Mouse (Mus musculus) ES-E14 (cell line): Measurements from ENCODE around the gene Txndc17. TPM values are rescaled to one million over a fixed set of nuclear protein-coding genes. Genes with fewer than 3 reads are reported as not detected.

ENCODE experiments used
- DNase-seq: peaks from one replicate; pipeline ENCODE4 v3.0.0-alpha.2; 2013; ENCODE audit warnings: low read depth, low spot score
- H3K27ac ChIP-seq: 2 replicates; pipeline ENCODE4 v1.5.1; 2012; ENCODE audit warnings: low read depth, mild to moderate bottlenecking, low read length, moderate library complexity, mixed read lengths; ENCODE audit not compliant: poor library complexity, insufficient read depth, severe bottlenecking
- H3K36me3 ChIP-seq: 2 replicates; pipeline ENCODE4 v1.6.1; 2012; ENCODE audit warnings: mild to moderate bottlenecking, low read length, moderate library complexity, mixed read lengths; ENCODE audit not compliant: control insufficient read depth, poor library complexity, insufficient read depth, severe bottlenecking
- H3K4me1 ChIP-seq, 2 experiments: fragments of 150-350 bp in 1 of 2; sonication (generic) in 1 of 2; 2 replicates each; pipeline ENCODE4 v1.6.1; 2012; ENCODE audit warnings: low read length in 2 of 2, mild to moderate bottlenecking in 1 of 2, mixed read lengths in 1 of 2; ENCODE audit not compliant: control insufficient read depth in 2 of 2, insufficient read depth in 2 of 2, poor library complexity in 1 of 2
- H3K4me3 ChIP-seq, 2 experiments: fragments of 150-350 bp in 1 of 2; sonication (generic) in 1 of 2; 2 replicates each; pipeline ENCODE4 v1.5.1; 2012; ENCODE audit warnings: low read length in 2 of 2, low read depth in 1 of 2, mild to moderate bottlenecking in 1 of 2, mixed read lengths in 1 of 2; ENCODE audit not compliant: insufficient read depth in 1 of 2, poor library complexity in 1 of 2, severe bottlenecking in 1 of 2
- H3K9ac ChIP-seq: 2 replicates; pipeline ENCODE4 v1.6.1; 2012; ENCODE audit warnings: low read depth, mild to moderate bottlenecking, low read length, mixed read lengths; ENCODE audit not compliant: poor library complexity, insufficient read depth, severe bottlenecking
- H3K9me3 ChIP-seq: fragments of 150-350 bp; sonication (generic); 2 replicates; pipeline ENCODE4 v1.6.1; 2012; ENCODE audit warnings: low read depth, mild to moderate bottlenecking, low read length; ENCODE audit not compliant: control insufficient read depth, insufficient read depth
- CHD2 ChIP-seq: IDR thresholded peaks from 2 replicates; pipeline ENCODE4 v1.6.1; 2014; ENCODE audit warnings: mild to moderate bottlenecking, low read depth, low read length, inconsistent platforms
- HCFC1 ChIP-seq: IDR thresholded peaks from 2 replicates; pipeline ENCODE4 v1.6.1; 2012; ENCODE audit warnings: low read length, inconsistent platforms, borderline replicate concordance; ENCODE audit not compliant: insufficient read depth
- MAFK ChIP-seq: IDR thresholded peaks from 2 replicates; pipeline ENCODE4 v1.6.1; 2014; ENCODE audit warnings: mild to moderate bottlenecking, low read depth, low read length, inconsistent platforms; ENCODE audit not compliant: insufficient read depth
- ZC3H11A ChIP-seq: IDR thresholded peaks from 2 replicates; pipeline ENCODE4 v1.6.1; 2012; ENCODE audit warnings: low read depth, mild to moderate bottlenecking, inconsistent platforms, low read length, borderline replicate concordance
- ZNF384 ChIP-seq: IDR thresholded peaks from 2 replicates; pipeline ENCODE4 v1.6.1; 2012; ENCODE audit warnings: low read depth, low read length, inconsistent platforms
- in situ Hi-C, 2 experiments: fragments of 600-800 bp; cut with MboI; formaldehyde crosslinking; loops; one replicate each; pipeline ENCODE4 v1.15.1; 2025; ENCODE audit warnings: low sequenced_read_pairs in 2 of 2, inconsistent platforms in 1 of 2; ENCODE audit not compliant: unreplicated experiment in 2 of 2
- total RNA-seq: library from RNA; depleted of rRNA; stranded (reverse); fragments of 300-350 nt; gene quantifications from 2 replicates; pipeline ENCODE4 v1.2.3, GENCODE M21; 2012

Txndc17 gene
- total RNA-seq, 1 experiment = 126 TPM

DNA sequence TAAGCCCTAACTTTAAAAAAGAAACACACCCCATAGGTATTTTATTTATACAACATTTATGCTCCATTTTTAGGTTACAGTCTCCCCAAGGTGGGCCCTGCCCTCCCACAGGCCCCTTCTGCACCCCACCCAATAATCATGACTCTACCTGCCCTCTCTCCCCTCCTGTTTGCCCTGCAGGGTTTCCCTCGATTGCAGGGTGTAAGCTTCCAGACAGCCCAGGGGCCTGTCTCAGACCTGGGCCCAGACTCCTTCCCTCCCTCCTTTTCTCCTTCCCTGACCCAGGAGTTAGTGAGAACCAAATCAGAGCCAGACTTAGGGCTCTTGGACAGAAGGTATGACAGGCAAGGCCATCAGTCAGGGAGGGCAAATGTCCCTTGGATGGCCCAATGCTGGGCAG, 25.6 kb downstream of the Txndc17 start:
- in situ Hi-C loops = no loop called here
- DNase-seq = no peak
- Histone ChIP-seq H3K9me3 (no peaks in the 10 kb centered on the region), H3K4me1 (peaks cover 0 to 2% of the 10 kb centered on the region in 2 experiments; a peak in 1 of 4 replicates), H3K9ac (no peak overlapping the region), H3K27ac (no peak overlapping the region), H3K36me3 (no peaks in the 10 kb centered on the region), H3K4me3 (no peak overlapping the region)
- TF ChIP-seq ZC3H11A (no peak), MAFK (no peak), ZNF384 (no peak), CHD2 (no peak), HCFC1 (no peak)

DNA sequence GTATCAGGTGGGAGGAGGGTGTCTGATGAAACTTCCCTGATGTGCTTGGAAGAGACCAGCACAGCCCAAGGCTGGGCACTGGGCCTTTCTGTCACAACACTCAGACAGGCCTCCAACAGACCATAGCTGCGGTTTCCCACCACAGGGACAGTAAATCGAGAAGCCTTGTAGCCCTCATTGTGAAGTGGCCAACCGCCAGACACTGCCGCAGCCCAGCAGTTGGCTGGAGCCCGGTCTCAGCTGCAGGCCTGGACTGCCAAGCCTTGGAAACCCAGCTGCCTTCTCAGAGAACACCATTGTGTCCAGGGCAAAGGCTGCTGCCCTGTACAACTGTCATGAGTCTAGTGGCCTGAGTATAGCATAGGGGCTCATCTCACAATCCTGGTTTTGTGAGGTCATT, 26.7 kb downstream of the Txndc17 start:
- no peak for DNase-seq
- no peak overlapping the region for H3K9ac ChIP-seq
- H3K9me3 ChIP-seq = no peaks in the 10 kb centered on the region
- in situ Hi-C loops = no loop called here
- H3K4me3 ChIP-seq = no peak overlapping the region
- no peak for TF ChIP-seq ZC3H11A
- no peak for TF ChIP-seq MAFK
- TF ChIP-seq HCFC1 = no peak
- TF ChIP-seq CHD2 = no peak
- no peak for TF ChIP-seq ZNF384
- peaks cover 0 to 2% of the 10 kb centered on the region in 2 experiments; a peak in 1 of 4 replicates for H3K4me1 ChIP-seq
- H3K36me3 ChIP-seq = no peaks in the 10 kb centered on the region
- H3K27ac ChIP-seq = no peak overlapping the region

- TF ChIP-seq HCFC1 (no peak), CHD2 (no peak), ZNF384 (no peak), ZC3H11A (no peak), MAFK (no peak)
- Histone ChIP-seq H3K4me3 (no peak overlapping the region), H3K4me1 (no peaks in the 10 kb centered on the region), H3K27ac (no peak overlapping the region), H3K36me3 (no peaks in the 10 kb centered on the region), H3K9ac (no peak overlapping the region), H3K9me3 (no peaks in the 10 kb centered on the region)
- no peak for DNase-seq
- in situ Hi-C loops = no loop called here
Measured at GRCm38 (mm10) chr11:72240062-72240860, 32.9 kb downstream of the Txndc17 start.

DNA sequence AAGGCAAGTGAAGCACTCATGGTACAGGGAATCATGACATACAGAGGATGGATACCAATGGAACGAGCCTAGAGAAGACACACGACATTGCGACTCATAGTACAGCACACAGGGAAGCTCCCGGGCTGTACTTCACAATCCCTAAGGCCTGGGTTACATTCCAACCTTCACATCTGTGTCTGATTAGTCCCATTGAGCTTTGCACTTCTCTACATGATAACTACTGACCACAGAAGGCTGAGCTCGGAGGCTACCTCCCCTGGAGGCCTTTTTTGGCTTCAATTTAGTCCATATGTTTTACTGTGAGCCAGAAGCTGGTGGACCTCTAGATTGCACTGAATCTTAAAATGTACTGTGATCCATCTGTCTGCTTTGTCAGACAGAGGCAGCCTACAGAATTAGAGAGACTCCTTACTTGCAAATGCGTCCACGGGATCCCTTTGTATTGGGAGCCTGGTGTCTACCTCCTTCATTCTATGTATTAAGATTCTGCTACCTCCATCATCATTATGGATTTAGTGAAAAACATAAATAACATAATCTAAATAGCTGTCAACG, 37.9 kb downstream of the Txndc17 start:
- no peak for DNase-seq
- H3K9me3 ChIP-seq = no peaks in the 10 kb centered on the region
- H3K4me3 ChIP-seq = no peak overlapping the region
- in situ Hi-C loops = no loop called here
- no peaks in the 10 kb centered on the region for H3K36me3 ChIP-seq
- no peak for TF ChIP-seq ZC3H11A
- no peak for TF ChIP-seq MAFK
- TF ChIP-seq CHD2 = no peak
- no peak for TF ChIP-seq ZNF384
- TF ChIP-seq HCFC1 = no peak
- H3K9ac ChIP-seq = no peak overlapping the region
- H3K4me1 ChIP-seq = no peaks in the 10 kb centered on the region
- no peak overlapping the region for H3K27ac ChIP-seq

- no peak for DNase-seq
- TF ChIP-seq MAFK (no peak), ZNF384 (no peak), ZC3H11A (no peak), HCFC1 (no peak), CHD2 (no peak)
- Histone ChIP-seq H3K4me3 (no peak overlapping the region), H3K27ac (no peak overlapping the region), H3K36me3 (no peaks in the 10 kb centered on the region; the same call in 1 of the 2 replicates), H3K4me1 (no peaks in the 10 kb centered on the region), H3K9me3 (no peaks in the 10 kb centered on the region), H3K9ac (no peak overlapping the region)
- in situ Hi-C loops = no loop called here
Measured at GRCm38 (mm10) chr11:72255629-72256028, 48.3 kb downstream of the Txndc17 start.
